Mouse (Mus musculus): ENCODE data around the gene Kctd15. TPM values are rescaled to one million over a fixed set of nuclear protein-coding genes. Genes with fewer than 3 reads are reported as not detected.

Kctd15 gene
- polyA plus RNA-seq, 2 experiments = 18.7 to 77.1 TPM

DNA sequence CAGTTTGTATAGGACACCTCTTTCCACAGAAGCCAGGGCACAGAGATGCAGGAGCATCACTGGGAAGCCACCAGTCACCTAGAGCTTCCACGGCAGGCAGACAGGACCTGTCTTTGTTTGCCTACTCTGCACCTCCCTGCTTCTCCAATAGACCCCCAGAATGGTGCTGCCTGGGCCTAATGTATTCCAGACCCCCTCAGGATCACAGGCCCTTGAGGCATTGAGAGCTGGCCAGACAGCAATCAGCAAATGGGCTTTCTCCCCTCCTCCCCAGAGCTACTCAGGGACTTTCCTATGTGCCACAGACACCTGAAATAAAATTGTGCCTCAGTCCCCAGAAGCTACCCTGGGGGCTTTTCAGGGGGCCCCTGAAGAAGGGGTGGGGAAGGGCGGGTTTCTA lies 5.2 kb downstream of the Kctd15 start:
- Histone ChIP-seq H3K4me1 (ENCODE audit: control insufficient read depth, insufficient read depth, low read length) (peaks cover 20% of the 10 kb centered on the region), H3K9me3 (ENCODE audit: control insufficient read depth, low read length) (no peaks in the 10 kb centered on the region), H3K27me3 (ENCODE audit: control insufficient read depth, insufficient read depth, low read length) (no peaks in the 10 kb centered on the region), H3K4me3 (replicated peaks; ENCODE audit: low read length) (peak overlapping the region; percentile 81), H3K27ac (replicated peaks; ENCODE audit: low read depth, low read length) (no peak overlapping the region), H3K36me3 (ENCODE audit: control insufficient read depth, insufficient read depth, low read length) (peaks cover 48% of the 10 kb centered on the region), H3K9ac (ENCODE audit: low read depth, low read length, severe bottlenecking) (peak overlapping the region; percentile 96; the same call in 1 of the 2 replicates), H3K4me2 (replicated peaks; ENCODE audit: low read depth, low read length, severe bottlenecking) (peak overlapping the region; percentile 87)
- DNase-seq (ENCODE audit: low spot score) (no peak), ATAC-seq (ENCODE audit: low FRiP score, low read depth) (no peak)
- WGBS = 18% methylated on average over 2 of the region's 2 CpGs
- no peak for TF ChIP-seq POLR2A (IDR thresholded peaks at IDR 0.05; ENCODE audit: borderline replicate concordance, extremely low read depth, insufficient read depth, insufficient read length)

- no peak overlapping the region for H3K27ac ChIP-seq (replicated peaks; ENCODE audit: low read depth, low read length)
- no peak overlapping the region for H3K9ac ChIP-seq (ENCODE audit: low read depth, low read length, severe bottlenecking)
- no peak for TF ChIP-seq POLR2A (IDR thresholded peaks at IDR 0.05; ENCODE audit: borderline replicate concordance, extremely low read depth, insufficient read depth, insufficient read length)
- ATAC-seq (ENCODE audit: low FRiP score, low read depth) = no peak
- H3K4me1 ChIP-seq (ENCODE audit: control insufficient read depth, insufficient read depth, low read length) = peaks cover 16% of the 10 kb centered on the region
- H3K27me3 ChIP-seq (ENCODE audit: control insufficient read depth, insufficient read depth, low read length) = no peaks in the 10 kb centered on the region
- peaks cover 90% of the 10 kb centered on the region for H3K36me3 ChIP-seq (ENCODE audit: control insufficient read depth, insufficient read depth, low read length)
- H3K4me2 ChIP-seq (replicated peaks; ENCODE audit: low read depth, low read length, severe bottlenecking) = no peak overlapping the region
- DNase-seq (ENCODE audit: low spot score) = peak; percentile 47
- H3K9me3 ChIP-seq (ENCODE audit: control insufficient read depth, low read length) = no peaks in the 10 kb centered on the region
- WGBS = 42% methylated on average over 9 of the region's 9 CpGs
- no peak overlapping the region for H3K4me3 ChIP-seq (replicated peaks; ENCODE audit: low read length)
Measured at GRCm38 (mm10) chr7:34647052-34647451, 9.5 kb downstream of the Kctd15 start.

DNA sequence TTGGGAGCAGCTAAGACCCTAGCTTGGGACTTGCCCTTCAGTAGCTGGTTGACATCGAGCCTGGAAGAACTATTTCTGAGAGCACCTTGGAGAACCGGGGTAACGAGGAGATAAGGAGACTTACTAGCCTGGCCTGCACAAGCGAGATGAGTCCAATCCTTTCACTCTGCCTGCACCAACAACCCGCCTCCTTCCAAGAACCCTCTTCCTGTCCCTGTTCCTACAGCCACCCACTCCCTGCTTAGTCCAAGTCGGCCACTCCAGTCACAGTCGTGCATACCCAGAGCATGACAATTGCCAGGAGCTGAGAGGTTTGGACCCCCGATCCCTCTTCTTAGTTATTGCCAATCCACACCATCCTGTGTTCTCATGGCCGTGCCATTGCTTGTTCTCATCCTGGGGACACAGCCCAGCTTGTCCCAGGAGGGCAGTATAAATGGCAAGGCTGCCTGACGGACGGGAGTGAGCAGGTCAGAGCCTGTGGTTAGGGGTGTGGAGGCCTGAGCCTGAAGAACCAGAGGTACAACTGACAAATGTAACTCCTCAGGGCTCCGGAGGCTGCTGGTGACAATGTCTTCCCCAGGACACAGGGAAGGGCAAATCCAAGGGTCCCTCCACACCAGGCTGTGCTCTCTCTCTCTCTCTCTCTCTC lies 10.3 kb downstream of the Kctd15 start:
- DNase-seq (ENCODE audit: low spot score) (no peak), ATAC-seq (ENCODE audit: low FRiP score, low read depth) (no peak)
- no peaks in the 10 kb centered on the region for H3K27me3 ChIP-seq (ENCODE audit: control insufficient read depth, insufficient read depth, low read length)
- no peak overlapping the region for H3K4me3 ChIP-seq (replicated peaks; ENCODE audit: low read length)
- no peaks in the 10 kb centered on the region for H3K9me3 ChIP-seq (ENCODE audit: control insufficient read depth, low read length)
- H3K27ac ChIP-seq (replicated peaks; ENCODE audit: low read depth, low read length) = no peak overlapping the region
- H3K4me2 ChIP-seq (replicated peaks; ENCODE audit: low read depth, low read length, severe bottlenecking) = no peak overlapping the region
- peaks cover 96% of the 10 kb centered on the region for H3K36me3 ChIP-seq (ENCODE audit: control insufficient read depth, insufficient read depth, low read length)
- 0 out of 2 replicates have a peak overlapping the region, but pooled peaks have one; percentile 16 for H3K9ac ChIP-seq (ENCODE audit: low read depth, low read length, severe bottlenecking)
- WGBS = 81% methylated on average over 12 of the region's 12 CpGs
- no peak for TF ChIP-seq POLR2A (IDR thresholded peaks at IDR 0.05; ENCODE audit: borderline replicate concordance, extremely low read depth, insufficient read depth, insufficient read length)
- H3K4me1 ChIP-seq (ENCODE audit: control insufficient read depth, insufficient read depth, low read length) = peaks cover 8% of the 10 kb centered on the region; the same call in 1 of the 2 replicates

- no peak for ATAC-seq (ENCODE audit: low FRiP score, low read depth)
- WGBS = 97% methylated on average over 2 of the region's 2 CpGs
- peaks cover 99% of the 10 kb centered on the region for H3K36me3 ChIP-seq (ENCODE audit: control insufficient read depth, insufficient read depth, low read length)
- no peak overlapping the region for H3K27ac ChIP-seq (replicated peaks; ENCODE audit: low read depth, low read length)
- no peaks in the 10 kb centered on the region for H3K27me3 ChIP-seq (ENCODE audit: control insufficient read depth, insufficient read depth, low read length)
- H3K9me3 ChIP-seq (ENCODE audit: control insufficient read depth, low read length) = no peaks in the 10 kb centered on the region
- no peak overlapping the region for H3K4me3 ChIP-seq (replicated peaks; ENCODE audit: low read length)
- TF ChIP-seq POLR2A (IDR thresholded peaks at IDR 0.05; ENCODE audit: borderline replicate concordance, extremely low read depth, insufficient read depth, insufficient read length) = no peak
- 0 out of 2 replicates have a peak, but pooled peaks cover 8% of the 10 kb centered on the region for H3K4me1 ChIP-seq (ENCODE audit: control insufficient read depth, insufficient read depth, low read length)
- no peak for DNase-seq (ENCODE audit: low spot score)
- 0 out of 2 replicates have a peak overlapping the region, but pooled peaks have one; percentile 16 for H3K9ac ChIP-seq (ENCODE audit: low read depth, low read length, severe bottlenecking)
- H3K4me2 ChIP-seq (replicated peaks; ENCODE audit: low read depth, low read length, severe bottlenecking) = no peak overlapping the region
Measured at GRCm38 (mm10) chr7:34645623-34646022, 10.9 kb downstream of the Kctd15 start.

- ATAC-seq (ENCODE audit: low FRiP score, low read depth) (no peak), DNase-seq (ENCODE audit: low spot score) (no peak)
- Histone ChIP-seq H3K9ac (ENCODE audit: low read depth, low read length, severe bottlenecking) (no peak overlapping the region), H3K4me3 (replicated peaks; ENCODE audit: low read length) (no peak overlapping the region), H3K9me3 (ENCODE audit: control insufficient read depth, low read length) (no peaks in the 10 kb centered on the region), H3K4me1 (ENCODE audit: control insufficient read depth, insufficient read depth, low read length) (0 out of 2 replicates have a peak, but pooled peaks cover 8% of the 10 kb centered on the region), H3K27me3 (ENCODE audit: control insufficient read depth, insufficient read depth, low read length) (no peaks in the 10 kb centered on the region), H3K4me2 (replicated peaks; ENCODE audit: low read depth, low read length, severe bottlenecking) (no peak overlapping the region), H3K36me3 (ENCODE audit: control insufficient read depth, insufficient read depth, low read length) (peaks cover 99% of the 10 kb centered on the region), H3K27ac (replicated peaks; ENCODE audit: low read depth, low read length) (no peak overlapping the region)
- WGBS = 82% methylated on average over 18 of the region's 18 CpGs
- no peak for TF ChIP-seq POLR2A (IDR thresholded peaks at IDR 0.05; ENCODE audit: borderline replicate concordance, extremely low read depth, insufficient read depth, insufficient read length)
Measured at GRCm38 (mm10) chr7:34644591-34644990, 11.9 kb downstream of the Kctd15 start.

Data from limb, embryonic 14.5 days (tissue).